Mouse (Mus musculus) stomach, postnatal 0 days (tissue): Measurements from ENCODE around the gene Dph1. TPM values are rescaled to one million over a fixed set of nuclear protein-coding genes. Genes with fewer than 3 reads are reported as not detected.
"Not testable (repeated sequence)": the region's sequence is repeated elsewhere in the genome, so short reads cannot be mapped to it uniquely, and the experiment has no call there.

Source experiments
- ATAC-seq: fragments of 200-750 bp; cut with Nextera tagmentation; 2 replicates; pipeline ENCODE4 v1.8.0; 2017; ENCODE audit not compliant: low FRiP score, low TSS enrichment
- DNase-seq: peaks from one replicate; pipeline ENCODE4 v3.0.0-alpha.2; 2016; ENCODE audit warnings: low spot score
- H3K27ac ChIP-seq: fragments of 300-500 bp; sonication (generic); replicated peaks from 2 replicates; pipeline ENCODE4 v1.5.1; 2014; ENCODE audit warnings: mild to moderate bottlenecking, control low read depth
- H3K27me3 ChIP-seq: fragments of 300-500 bp; sonication (generic); 2 replicates; pipeline ENCODE4 v1.6.1; 2014; ENCODE audit warnings: low read length; ENCODE audit not compliant: control insufficient read depth, insufficient read depth
- H3K36me3 ChIP-seq: fragments of 300-500 bp; sonication (generic); 2 replicates; pipeline ENCODE4 v1.6.1; 2014; ENCODE audit warnings: low read length, mixed read lengths; ENCODE audit not compliant: control insufficient read depth, insufficient read depth
- H3K4me1 ChIP-seq: fragments of 300-500 bp; sonication (generic); replicated peaks from 2 replicates; pipeline ENCODE4 v1.6.1; 2014; ENCODE audit warnings: antibody characterized with exemption; ENCODE audit not compliant: control insufficient read depth, insufficient read depth
- H3K4me2 ChIP-seq: fragments of 300-500 bp; sonication (generic); replicated peaks from 2 replicates; pipeline ENCODE4 v1.6.1; 2014; ENCODE audit warnings: low read depth, mild to moderate bottlenecking, control low read depth, moderate library complexity
- H3K4me3 ChIP-seq: fragments of 300-500 bp; sonication (generic); 2 replicates; pipeline ENCODE4 v1.5.1; 2014; ENCODE audit warnings: low read depth, low read length, control low read depth
- H3K9ac ChIP-seq: fragments of 300-500 bp; sonication (generic); 2 replicates; pipeline ENCODE4 v1.6.1; 2014; ENCODE audit warnings: mild to moderate bottlenecking, low read length, control low read depth, mixed read lengths
- H3K9me3 ChIP-seq: fragments of 300-500 bp; sonication (generic); 2 replicates; pipeline ENCODE4 v1.6.1; 2016; ENCODE audit warnings: low read length; ENCODE audit not compliant: control insufficient read depth
- CTCF ChIP-seq: IDR thresholded peaks from 2 replicates; pipeline ENCODE4 v1.5.1; 2016; ENCODE audit warnings: antibody characterized with exemption, low read depth, mild to moderate bottlenecking, moderate library complexity
- EP300 ChIP-seq: optimal IDR thresholded peaks from 2 replicates; pipeline ENCODE3; 2016; ENCODE audit warnings: antibody characterized with exemption
- WGBS: fragments of 180-500 bp; shearing (Covaris S2); extraction: QIAGEN DNeasy Blood & Tissue Kit; methylation state at CpG from one replicate; pipeline ENCODE4 v1.1.7; 2014; 5-methylcytosine and 5-hydroxymethylcytosine counted together
- polyA plus RNA-seq: library from polyadenylated mRNA; unstranded; fragments of >200 nt; fragmentation: Nextera tagmentation; extraction: Ambion mirVana; gene quantifications from 2 replicates; pipeline ENCODE4 v1.2.1, GENCODE M21; 2015

Gene Dph1
- polyA plus RNA-seq, 1 experiment from 2014 or later: 15.2 TPM

GRCm38 (mm10) chr11:75178011-75178410 lies 13.0 kb downstream of the Dph1 start:
- no peak for DNase-seq
- Histone ChIP-seq H3K4me1 (peaks cover 3% of the 10 kb centered on the region; the same call in 1 of the 2 replicates), H3K9me3 (no peaks in the 10 kb centered on the region), H3K4me2 (peak overlapping the region; percentile 91), H3K9ac (peak overlapping the region; percentile 84), H3K4me3 (peak overlapping the region; percentile 78), H3K27ac (peak overlapping the region; percentile 81; the same call in 1 of the 2 replicates), H3K27me3 (no peaks in the 10 kb centered on the region), H3K36me3 (peaks cover 7% of the 10 kb centered on the region; the same call in 1 of the 2 replicates)
- no peak for ATAC-seq
- 40% methylated on average over 12 of the region's 12 CpGs for WGBS
- TF ChIP-seq CTCF (no peak), EP300 (no peak)

DNA sequence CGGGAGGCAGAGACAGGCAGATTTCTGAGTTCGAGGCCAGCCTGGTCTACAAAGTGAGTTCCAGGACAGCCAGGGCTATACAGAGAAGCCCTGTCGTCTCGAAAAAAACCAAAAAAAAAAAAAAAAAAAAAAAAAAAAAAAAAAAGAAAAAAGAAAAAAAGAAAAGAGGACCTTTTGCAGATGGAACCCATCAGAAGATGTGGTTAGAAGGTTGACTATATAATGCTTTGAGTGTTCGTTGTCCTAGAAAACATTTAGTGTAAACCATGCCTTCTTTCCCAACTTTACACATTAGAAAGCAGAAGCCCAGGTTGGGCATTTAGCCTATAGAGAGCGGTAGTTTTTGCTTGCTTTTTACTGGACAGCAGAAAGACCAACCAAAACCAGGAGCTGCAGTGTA lies 16.5 kb downstream of the Dph1 start:
- not testable (repeated sequence) for H3K9ac ChIP-seq, ATAC-seq, H3K27ac ChIP-seq, H3K36me3 ChIP-seq, H3K4me3 ChIP-seq, H3K4me2 ChIP-seq, H3K9me3 ChIP-seq, H3K27me3 ChIP-seq, H3K4me1 ChIP-seq, DNase-seq
- WGBS: 61% methylated on average over 6 of the region's 6 CpGs

DNA sequence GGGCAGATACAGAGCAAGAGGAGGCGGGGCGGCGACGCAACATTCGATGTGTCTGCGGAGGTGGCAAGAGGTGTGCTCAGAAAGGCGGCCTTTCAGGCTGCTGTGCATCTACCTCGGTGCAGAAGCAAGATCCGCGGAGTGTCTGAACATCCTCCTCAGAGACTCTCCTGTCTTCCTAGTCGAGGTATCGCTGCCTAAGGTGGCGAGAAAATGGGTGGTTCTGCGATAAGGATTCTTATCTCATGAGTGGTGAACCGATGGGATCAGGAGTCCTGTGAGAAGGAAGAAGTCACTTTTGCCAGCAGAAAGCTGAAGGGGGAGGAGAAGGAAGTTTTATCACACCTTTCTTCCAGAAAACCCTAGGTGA lies 17.3 kb downstream of the Dph1 start:
- Histone ChIP-seq H3K4me2 (peak overlapping the region; percentile 79), H3K36me3 (peaks cover 3% of the 10 kb centered on the region; the same call in 1 of the 2 replicates), H3K27me3 (no peaks in the 10 kb centered on the region; the same call in 1 of the 2 replicates), H3K4me1 (peaks cover 6% of the 10 kb centered on the region; the same call in 1 of the 2 replicates), H3K9ac (no peak overlapping the region), H3K4me3 (peak overlapping the region; percentile 65), H3K9me3 (no peaks in the 10 kb centered on the region), H3K27ac (no peak overlapping the region)
- WGBS: 1% methylated on average over 15 of the region's 15 CpGs
- TF ChIP-seq EP300 (no peak), CTCF (no peak)
- no peak for DNase-seq
- ATAC-seq: no peak

GRCm38 (mm10) chr11:75173095-75173798 lies 17.8 kb downstream of the Dph1 start:
- WGBS: under 1% methylated on average over 71 of the region's 71 CpGs
- Histone ChIP-seq H3K4me2 (peak overlapping the region; percentile 79), H3K27me3 (no peaks in the 10 kb centered on the region; the same call in 1 of the 2 replicates), H3K9ac (peak overlapping the region; percentile 47), H3K4me1 (peaks cover 6% of the 10 kb centered on the region; the same call in 1 of the 2 replicates), H3K9me3 (no peaks in the 10 kb centered on the region), H3K4me3 (peak overlapping the region; percentile 65), H3K36me3 (peaks cover 3% of the 10 kb centered on the region; the same call in 1 of the 2 replicates), H3K27ac (no peak overlapping the region)
- TF ChIP-seq EP300: no peak
- no peak for TF ChIP-seq CTCF
- peak; percentile 88 for DNase-seq
- peak; percentile 73 for ATAC-seq

- no peak for TF ChIP-seq EP300
- no peak for TF ChIP-seq CTCF
- Histone ChIP-seq H3K4me2 (peak overlapping the region; percentile 79), H3K4me1 (peaks cover 3% of the 10 kb centered on the region; the same call in 1 of the 2 replicates), H3K27ac (no peak overlapping the region), H3K9ac (no peak overlapping the region), H3K27me3 (no peaks in the 10 kb centered on the region; the same call in 1 of the 2 replicates), H3K9me3 (no peaks in the 10 kb centered on the region), H3K4me3 (peak overlapping the region; percentile 65), H3K36me3 (peaks cover under 1% of the 10 kb centered on the region; the same call in 1 of the 2 replicates)
- ATAC-seq (no peak), DNase-seq (peak; percentile 41)
- under 1% methylated on average over 63 of the region's 75 CpGs for WGBS
These were observed 18.6 kb downstream of the Dph1 start for GRCm38 (mm10) chr11:75172151-75173094.
